Mouse (Mus musculus): ENCODE results near the gene Tbce. TPM values are rescaled to one million over a fixed set of nuclear protein-coding genes. Genes with fewer than 3 reads are reported as not detected.

Gene Tbce
- polyA plus RNA-seq, 1 experiment from 2014 or later = 57.7 TPM

- Histone ChIP-seq H3K27ac (ENCODE audit: low read length) (no peak overlapping the region), H3K4me1 (replicated peaks; ENCODE audit: control insufficient read depth, insufficient read depth, low read length) (no peaks in the 10 kb centered on the region), H3K27me3 (ENCODE audit: control insufficient read depth, insufficient read depth, low read depth, low read length) (no peaks in the 10 kb centered on the region), H3K9me3 (ENCODE audit: control insufficient read depth, low read length) (no peaks in the 10 kb centered on the region), H3K4me3 (ENCODE audit: low read length) (no peak overlapping the region), H3K9ac (ENCODE audit: low read length) (no peak overlapping the region), H3K4me2 (ENCODE audit: low read depth, low read length) (no peak overlapping the region), H3K36me3 (ENCODE audit: control insufficient read depth, insufficient read depth, low read length) (no peaks in the 10 kb centered on the region)
- no peak for ATAC-seq (ENCODE audit: low read depth)
- 66% methylated on average over 4 of the region's 4 CpGs for WGBS
These were observed 78.4 kb downstream of the Tbce start for GRCm38 (mm10) chr13:13961046-13961445.

GRCm38 (mm10) chr13:13960211-13960610 is 79.2 kb downstream of the Tbce start:
- H3K36me3 ChIP-seq (ENCODE audit: control insufficient read depth, insufficient read depth, low read length) = no peaks in the 10 kb centered on the region
- no peaks in the 10 kb centered on the region for H3K27me3 ChIP-seq (ENCODE audit: control insufficient read depth, insufficient read depth, low read depth, low read length)
- H3K4me1 ChIP-seq (replicated peaks; ENCODE audit: control insufficient read depth, insufficient read depth, low read length) = peaks cover 4% of the 10 kb centered on the region
- 89% methylated on average over 4 of the region's 4 CpGs for WGBS
- no peaks in the 10 kb centered on the region for H3K9me3 ChIP-seq (ENCODE audit: control insufficient read depth, low read length)
- H3K9ac ChIP-seq (ENCODE audit: low read length) = no peak overlapping the region
- no peak overlapping the region for H3K4me3 ChIP-seq (ENCODE audit: low read length)
- no peak overlapping the region for H3K27ac ChIP-seq (ENCODE audit: low read length)
- no peak for ATAC-seq (ENCODE audit: low read depth)
- no peak overlapping the region for H3K4me2 ChIP-seq (ENCODE audit: low read depth, low read length)

GRCm38 (mm10) chr13:13956686-13957085 is 82.8 kb downstream of the Tbce start:
- H3K4me3 ChIP-seq (ENCODE audit: low read length) = no peak overlapping the region
- H3K36me3 ChIP-seq (ENCODE audit: control insufficient read depth, insufficient read depth, low read length) = no peaks in the 10 kb centered on the region
- H3K27ac ChIP-seq (ENCODE audit: low read length) = no peak overlapping the region
- no peaks in the 10 kb centered on the region for H3K9me3 ChIP-seq (ENCODE audit: control insufficient read depth, low read length)
- no peak overlapping the region for H3K9ac ChIP-seq (ENCODE audit: low read length)
- no peaks in the 10 kb centered on the region for H3K27me3 ChIP-seq (ENCODE audit: control insufficient read depth, insufficient read depth, low read depth, low read length)
- no peak overlapping the region for H3K4me2 ChIP-seq (ENCODE audit: low read depth, low read length)
- no peak for ATAC-seq (ENCODE audit: low read depth)
- 74% methylated on average over 4 of the region's 4 CpGs for WGBS
- H3K4me1 ChIP-seq (replicated peaks; ENCODE audit: control insufficient read depth, insufficient read depth, low read length) = peaks cover 8% of the 10 kb centered on the region

GRCm38 (mm10) chr13:13954931-13955330 is 84.5 kb downstream of the Tbce start:
- peak overlapping the region; percentile 83 for H3K27ac ChIP-seq (ENCODE audit: low read length)
- peaks cover 8% of the 10 kb centered on the region for H3K4me1 ChIP-seq (replicated peaks; ENCODE audit: control insufficient read depth, insufficient read depth, low read length)
- ATAC-seq (ENCODE audit: low read depth) = peak; percentile 36
- H3K4me2 ChIP-seq (ENCODE audit: low read depth, low read length) = peak overlapping the region; percentile 79
- under 1% methylated on average over 29 of the region's 29 CpGs for WGBS
- peak overlapping the region; percentile 90 for H3K9ac ChIP-seq (ENCODE audit: low read length)
- H3K9me3 ChIP-seq (ENCODE audit: control insufficient read depth, low read length) = no peaks in the 10 kb centered on the region
- H3K4me3 ChIP-seq (ENCODE audit: low read length) = peak overlapping the region; percentile 98
- H3K36me3 ChIP-seq (ENCODE audit: control insufficient read depth, insufficient read depth, low read length) = no peaks in the 10 kb centered on the region
- H3K27me3 ChIP-seq (ENCODE audit: control insufficient read depth, insufficient read depth, low read depth, low read length) = no peaks in the 10 kb centered on the region

- under 1% methylated on average over 74 of the region's 78 CpGs for WGBS
- H3K4me3 ChIP-seq (ENCODE audit: low read length) = peak within 1 kb of the TSS; percentile 98
- H3K9ac ChIP-seq (ENCODE audit: low read length) = peak within 1 kb of the TSS; percentile 90
- H3K36me3 ChIP-seq (ENCODE audit: control insufficient read depth, insufficient read depth, low read length) = no peaks in the 10 kb centered on the region
- no peaks in the 10 kb centered on the region for H3K9me3 ChIP-seq (ENCODE audit: control insufficient read depth, low read length)
- peaks cover 8% of the 10 kb centered on the region for H3K4me1 ChIP-seq (replicated peaks; ENCODE audit: control insufficient read depth, insufficient read depth, low read length)
- H3K4me2 ChIP-seq (ENCODE audit: low read depth, low read length) = peak within 1 kb of the TSS; percentile 90
- peak; percentile 99 for ATAC-seq (ENCODE audit: low read depth)
- peak within 1 kb of the TSS; percentile 87 for H3K27ac ChIP-seq (ENCODE audit: low read length)
- H3K27me3 ChIP-seq (ENCODE audit: control insufficient read depth, insufficient read depth, low read depth, low read length) = no peaks in the 10 kb centered on the region
These were observed 85.3 kb downstream of the Tbce start, which contains the start of gene B3galnt2 for GRCm38 (mm10) chr13:13953874-13954832. B3galnt2 (plus strand) TSS chr13:13954469.

Other genes with a start within 250 kb of the Tbce start
- 32.1 and 33.1 TPM in 2 replicates for gene B3galnt2, start 85.2 kb downstream of the Tbce start, polyA plus RNA-seq (2015; fragmentation: Nextera tagmentation; extraction: Ambion mirVana)
- gene Arid4b, start 23.6 kb upstream of the Tbce start, polyA plus RNA-seq (2015; fragmentation: Nextera tagmentation; extraction: Ambion mirVana) = 62.5 and 64.1 TPM in 2 replicates
- gene Ggps1, start 23.9 kb upstream of the Tbce start, polyA plus RNA-seq (2015; fragmentation: Nextera tagmentation; extraction: Ambion mirVana) = 44.5 and 49.5 TPM in 2 replicates